Mouse (Mus musculus) spleen, adult 18-20 months (tissue): ENCODE measurements around the gene Sft2d1.
"Not testable (repeated sequence)": the region's sequence is repeated elsewhere in the genome, so short reads cannot be mapped to it uniquely, and the experiment has no call there.

Experiments
- DNase-seq, 2 experiments: peaks; one replicate each; pipeline ENCODE4 v3.0.0; 2022; ENCODE audit warnings: mixed read lengths in 2 of 2

The Sft2d1 gene

GRCm38 (mm10) chr17:8302772-8303438, 8.0 kb upstream of the Sft2d1 start:
- no peak for DNase-seq

GRCm38 (mm10) chr17:8303671-8304070, 7.2 kb upstream of the Sft2d1 start:
- no peak for DNase-seq

- DNase-seq: no peak
Measured at GRCm38 (mm10) chr17:8305801-8306200, 5.1 kb upstream of the Sft2d1 start.

GRCm38 (mm10) chr17:8311751-8312150, 849 bp downstream of the Sft2d1 start:
- DNase-seq: no peak

GRCm38 (mm10) chr17:8313976-8314375, 3.1 kb downstream of the Sft2d1 start:
- DNase-seq: no peak

- no peak for DNase-seq
Measured at GRCm38 (mm10) chr17:8316251-8316650, 5.3 kb downstream of the Sft2d1 start.

- not testable (repeated sequence) for DNase-seq
Measured at GRCm38 (mm10) chr17:8326877-8327276, 16.0 kb downstream of the Sft2d1 start.

- no peak for DNase-seq
Measured at GRCm38 (mm10) chr17:8328511-8329174, 17.7 kb downstream of the Sft2d1 start.

GRCm38 (mm10) chr17:8330602-8331001, 19.7 kb downstream of the Sft2d1 start:
- no peak for DNase-seq

GRCm38 (mm10) chr17:8337159-8337558, 26.3 kb downstream of the Sft2d1 start, which contains the start of gene Prr18:
TSS of gene Prr18 (plus strand) at chr17:8337459.
- DNase-seq: not testable (repeated sequence)

- DNase-seq: no peak
Measured at GRCm38 (mm10) chr17:8339666-8340374, 28.9 kb downstream of the Sft2d1 start.

GRCm38 (mm10) chr17:8340407-8341359, 29.8 kb downstream of the Sft2d1 start:
- no peak for DNase-seq

GRCm38 (mm10) chr17:8341360-8341963, 30.6 kb downstream of the Sft2d1 start:
- DNase-seq: no peak

- no peak for DNase-seq
Measured at GRCm38 (mm10) chr17:8342706-8343105, 31.8 kb downstream of the Sft2d1 start.

- no peak for DNase-seq
Measured at GRCm38 (mm10) chr17:8343416-8343815, 32.5 kb downstream of the Sft2d1 start.

GRCm38 (mm10) chr17:8347765-8348285, 36.9 kb downstream of the Sft2d1 start:
- no peak for DNase-seq

GRCm38 (mm10) chr17:8348941-8349340, 38.0 kb downstream of the Sft2d1 start:
- DNase-seq: no peak

GRCm38 (mm10) chr17:8351088-8351487, 40.2 kb downstream of the Sft2d1 start:
- no peak for DNase-seq

GRCm38 (mm10) chr17:8355692-8356091, 44.8 kb downstream of the Sft2d1 start, which contains the start of gene T2:
TSS of gene T2 (plus strand) at chr17:8355992.
- no peak for DNase-seq

GRCm38 (mm10) chr17:8357498-8357897, 46.6 kb downstream of the Sft2d1 start:
- DNase-seq: no peak

- DNase-seq: no peak
Measured at GRCm38 (mm10) chr17:8360876-8361275, 50.0 kb downstream of the Sft2d1 start.
